Mouse (Mus musculus) cerebellum, postnatal 36 days (tissue): Measurements from ENCODE around the gene Nme3.
"Not testable (repeated sequence)": the region's sequence is repeated elsewhere in the genome, so short reads cannot be mapped to it uniquely, and the experiment has no call there.

Experiments used
- DNase-seq, 2 experiments: peaks; one replicate each; pipeline ENCODE4 v3.0.0; 2021 to 2022; ENCODE audit warnings: mixed read lengths in 2 of 2

Nme3 gene

DNA sequence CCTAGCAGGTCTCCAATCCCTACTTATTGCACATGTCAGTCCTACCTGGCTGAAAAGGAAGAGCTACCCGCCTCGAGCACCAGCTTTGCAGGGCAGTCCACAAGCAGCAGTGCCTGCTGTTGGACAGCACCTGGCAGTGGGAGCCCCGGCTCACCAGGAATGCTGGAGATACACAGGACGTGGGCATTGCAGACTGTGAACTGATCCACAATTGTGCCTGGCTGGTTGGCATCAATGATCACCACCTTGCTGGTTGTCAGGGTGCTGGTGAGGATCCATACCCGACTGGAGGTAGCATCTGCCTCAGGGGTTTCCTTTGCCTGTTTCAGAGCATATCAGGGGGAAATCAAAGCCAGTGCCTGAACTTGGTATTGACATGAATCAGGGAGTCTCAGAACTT is 5.8 kb downstream of the Nme3 start:
- no peak for DNase-seq

DNA sequence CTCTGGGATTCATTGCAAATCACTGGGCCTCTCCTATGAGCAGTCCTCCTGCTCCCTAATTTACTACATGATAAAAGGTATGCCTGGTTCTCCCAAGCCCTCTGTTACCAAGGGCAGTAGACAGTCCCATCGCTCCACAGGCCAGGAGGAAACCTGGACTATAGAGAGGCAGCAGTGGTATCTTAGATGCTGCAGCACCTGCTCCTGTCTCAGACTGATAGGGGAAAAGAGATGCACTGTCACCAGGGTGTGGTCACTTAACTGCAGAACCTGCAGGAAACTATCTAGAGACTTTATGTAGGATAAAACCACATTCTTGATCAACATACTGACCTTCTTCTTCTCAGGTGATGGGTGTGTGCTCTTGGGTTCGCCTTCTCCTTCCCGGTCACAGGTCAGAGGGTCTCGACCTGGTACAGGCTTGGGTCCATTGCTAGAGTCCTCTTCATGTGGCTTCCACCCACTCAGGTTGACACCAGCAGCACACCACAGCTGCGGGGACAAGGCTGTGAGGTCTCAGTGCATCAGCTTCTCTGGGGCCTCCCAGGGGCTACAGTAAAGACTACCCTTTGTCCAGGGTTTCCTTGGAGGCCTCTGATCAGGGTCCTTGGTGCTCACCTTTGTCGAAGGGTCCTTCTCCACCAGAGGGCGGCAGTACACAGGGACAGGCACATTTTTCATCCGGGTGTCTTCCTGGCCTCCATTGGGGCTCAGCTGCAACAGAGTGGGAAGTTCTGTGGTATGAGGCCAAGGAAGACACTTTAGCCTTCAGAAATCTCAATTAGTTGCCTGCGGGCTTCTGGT is 6.6 kb downstream of the Nme3 start:
- DNase-seq: no peak

DNA sequence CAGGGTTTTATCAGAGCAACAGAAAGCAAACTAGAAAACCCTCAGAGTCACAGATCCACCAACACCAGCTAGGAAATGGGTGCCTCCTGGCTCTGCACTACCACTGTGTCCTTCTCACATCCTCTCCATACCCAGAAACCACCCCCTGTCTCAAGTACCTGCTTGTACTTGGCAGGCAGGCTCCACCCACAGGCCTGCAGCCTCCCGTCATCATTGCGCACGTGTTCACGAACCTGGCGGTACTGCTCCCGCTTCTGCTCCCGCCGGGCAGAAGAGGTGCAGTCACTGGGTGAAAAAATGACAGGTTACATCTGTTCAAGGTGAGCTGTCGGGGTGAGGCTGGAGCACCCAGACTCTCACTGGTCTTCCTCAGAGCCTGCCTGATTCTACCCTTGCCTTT is 7.5 kb downstream of the Nme3 start:
- DNase-seq: no peak

DNA sequence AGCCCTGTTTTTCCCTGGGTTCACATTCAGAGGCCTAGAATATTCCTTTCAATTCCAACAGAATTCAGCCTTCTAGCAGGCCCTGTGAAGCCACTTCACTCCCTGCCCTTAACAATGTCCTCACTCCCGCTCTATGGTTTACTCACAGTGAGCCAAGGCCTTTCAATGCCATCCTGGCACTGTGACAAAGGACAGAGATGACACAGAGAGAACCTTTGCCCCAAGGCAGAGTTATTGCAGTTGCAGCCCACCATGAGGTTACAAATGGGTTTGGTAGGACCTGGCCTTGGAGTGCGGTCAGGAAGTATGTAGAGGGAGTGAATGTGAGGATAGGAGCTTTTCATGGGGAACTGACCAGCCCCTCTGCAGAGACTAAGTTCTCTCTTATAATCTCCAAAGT is 11.3 kb downstream of the Nme3 start:
- no peak for DNase-seq

DNA sequence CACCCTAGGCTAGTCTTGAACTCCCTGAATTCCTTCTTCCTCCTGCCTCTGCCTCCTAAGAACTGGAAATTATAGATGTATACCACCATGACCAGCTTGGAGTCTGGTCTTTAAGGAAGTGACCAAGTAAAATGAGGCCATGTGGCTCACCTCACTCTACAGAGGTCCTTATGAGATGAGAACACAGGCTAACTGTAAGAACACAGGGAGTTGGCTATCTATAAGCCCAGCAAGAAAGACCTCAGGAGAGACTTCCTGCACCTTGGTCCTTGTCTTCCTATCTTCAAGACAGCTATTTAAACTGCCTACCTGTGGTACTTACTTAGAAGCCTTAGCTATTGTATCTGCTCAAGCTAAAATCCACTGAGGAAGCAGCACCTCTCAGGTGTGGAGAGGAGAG is 17.7 kb downstream of the Nme3 start:
- no peak for DNase-seq

DNA sequence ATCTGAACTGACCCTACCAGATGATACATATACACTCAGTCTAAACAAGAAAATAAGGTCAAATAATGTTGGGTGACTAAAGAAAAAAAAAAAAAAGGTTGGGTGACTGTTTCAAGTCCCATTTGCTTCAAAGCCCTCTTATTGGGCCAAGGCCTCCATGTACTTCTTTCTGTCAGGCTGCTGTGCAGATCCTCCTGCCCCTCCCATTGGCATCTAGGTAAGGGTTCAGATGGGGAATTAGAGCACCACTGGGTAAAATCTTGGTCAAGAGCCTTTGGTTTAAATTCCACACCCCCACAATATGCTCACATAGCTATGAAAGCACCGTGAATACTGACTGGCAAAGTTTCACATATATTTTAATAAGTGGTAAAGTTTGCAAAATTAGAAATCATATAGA is 26.9 kb downstream of the Nme3 start:
- no peak for DNase-seq

DNA sequence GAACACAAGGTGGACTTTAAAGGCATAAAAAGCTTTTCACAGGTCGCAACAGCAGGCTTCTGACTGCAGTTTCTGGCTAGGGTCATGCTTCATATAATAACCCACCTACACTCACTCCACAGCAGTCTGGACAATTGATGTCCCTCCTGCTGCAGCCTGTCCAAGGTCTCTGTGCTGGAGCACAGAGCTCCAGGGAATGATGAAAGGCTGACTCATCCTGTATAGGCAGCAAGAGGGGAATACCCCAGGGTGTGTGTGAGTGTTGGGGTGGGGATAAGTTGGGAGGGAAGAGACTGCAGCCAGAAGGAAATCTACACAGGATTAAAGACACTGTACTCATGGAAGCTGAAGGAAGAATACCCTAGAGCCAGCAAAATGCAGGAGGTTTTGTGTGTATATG is 33.2 kb downstream of the Nme3 start:
- no peak for DNase-seq

DNA sequence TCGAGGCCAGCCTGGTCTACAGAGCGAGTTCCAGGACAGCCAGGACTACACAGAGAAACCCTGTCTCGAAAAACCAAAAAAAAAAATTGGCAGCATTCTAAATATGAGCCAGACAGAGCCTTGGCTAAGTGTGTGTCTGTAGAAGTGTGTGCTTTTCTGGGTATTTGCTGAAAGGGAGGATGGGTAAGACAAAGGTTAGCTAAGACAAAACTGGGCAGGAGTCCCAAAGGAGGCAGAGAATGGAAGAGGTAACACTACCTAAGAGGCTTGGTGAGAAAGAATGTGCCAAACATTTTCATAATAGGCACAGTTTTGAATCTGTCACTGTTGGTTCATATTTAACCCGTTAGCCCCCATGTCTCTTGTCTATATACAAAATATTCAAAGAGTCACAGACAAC is 36.1 kb downstream of the Nme3 start:
- no peak for DNase-seq

DNA sequence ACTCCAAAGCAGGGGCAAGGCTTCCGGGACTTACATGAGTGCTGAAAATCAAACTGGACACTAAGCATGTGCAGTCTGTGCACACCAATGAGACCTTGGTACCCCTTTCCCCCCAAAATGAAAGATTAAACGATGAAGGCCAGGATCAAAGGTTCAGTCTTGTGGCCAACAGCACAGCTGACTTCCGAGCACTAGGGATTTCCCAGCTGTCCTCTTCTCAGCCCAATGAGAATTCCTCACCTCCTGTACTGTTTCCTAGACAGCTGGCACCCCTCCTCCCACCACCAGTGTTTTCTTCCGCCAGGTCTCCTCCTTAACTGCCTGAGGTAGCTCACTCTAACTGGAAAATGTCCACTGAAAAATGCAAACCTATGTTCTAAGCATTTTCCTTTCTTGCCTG is 36.9 kb downstream of the Nme3 start:
- DNase-seq: no peak

DNA sequence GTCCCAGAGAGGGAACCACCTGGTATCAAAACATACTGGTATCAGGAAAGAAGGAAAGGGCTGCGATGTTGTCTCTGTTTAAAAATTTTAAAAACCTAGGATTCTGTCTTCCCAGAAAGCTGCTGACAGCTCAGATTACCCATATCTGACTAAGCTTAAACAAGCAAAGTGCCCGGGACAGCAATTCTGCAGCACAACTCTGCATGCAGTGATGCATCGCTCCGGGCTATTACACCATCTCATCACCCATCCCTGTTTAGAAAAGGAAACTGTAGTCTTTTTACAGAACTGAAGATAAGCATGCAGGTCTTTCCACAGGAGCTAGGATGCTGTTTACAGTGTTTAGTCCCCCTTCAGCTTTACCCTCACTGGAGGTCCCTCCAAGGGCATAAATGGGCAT is 38.6 kb downstream of the Nme3 start:
- DNase-seq: no peak

DNA sequence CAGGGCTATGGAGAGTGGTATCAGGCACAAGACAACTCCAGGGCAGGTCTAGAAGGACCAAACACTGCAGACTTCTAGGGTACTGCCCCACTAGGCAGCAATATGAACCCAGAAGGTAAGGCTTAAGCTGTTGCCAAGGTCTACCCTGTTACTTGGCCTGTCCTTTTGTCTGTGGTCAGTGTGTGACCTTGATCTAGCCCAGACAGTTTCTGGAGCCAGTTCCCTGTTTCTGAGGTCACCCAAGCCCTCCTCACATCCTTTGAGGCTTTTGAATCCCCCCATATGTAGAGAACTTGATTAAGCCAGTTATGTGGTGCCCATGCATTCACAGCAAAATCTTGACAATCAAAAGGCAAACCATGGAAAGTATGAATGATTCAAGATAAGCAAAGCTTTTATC is 39.4 kb downstream of the Nme3 start:
- DNase-seq: no peak

DNA sequence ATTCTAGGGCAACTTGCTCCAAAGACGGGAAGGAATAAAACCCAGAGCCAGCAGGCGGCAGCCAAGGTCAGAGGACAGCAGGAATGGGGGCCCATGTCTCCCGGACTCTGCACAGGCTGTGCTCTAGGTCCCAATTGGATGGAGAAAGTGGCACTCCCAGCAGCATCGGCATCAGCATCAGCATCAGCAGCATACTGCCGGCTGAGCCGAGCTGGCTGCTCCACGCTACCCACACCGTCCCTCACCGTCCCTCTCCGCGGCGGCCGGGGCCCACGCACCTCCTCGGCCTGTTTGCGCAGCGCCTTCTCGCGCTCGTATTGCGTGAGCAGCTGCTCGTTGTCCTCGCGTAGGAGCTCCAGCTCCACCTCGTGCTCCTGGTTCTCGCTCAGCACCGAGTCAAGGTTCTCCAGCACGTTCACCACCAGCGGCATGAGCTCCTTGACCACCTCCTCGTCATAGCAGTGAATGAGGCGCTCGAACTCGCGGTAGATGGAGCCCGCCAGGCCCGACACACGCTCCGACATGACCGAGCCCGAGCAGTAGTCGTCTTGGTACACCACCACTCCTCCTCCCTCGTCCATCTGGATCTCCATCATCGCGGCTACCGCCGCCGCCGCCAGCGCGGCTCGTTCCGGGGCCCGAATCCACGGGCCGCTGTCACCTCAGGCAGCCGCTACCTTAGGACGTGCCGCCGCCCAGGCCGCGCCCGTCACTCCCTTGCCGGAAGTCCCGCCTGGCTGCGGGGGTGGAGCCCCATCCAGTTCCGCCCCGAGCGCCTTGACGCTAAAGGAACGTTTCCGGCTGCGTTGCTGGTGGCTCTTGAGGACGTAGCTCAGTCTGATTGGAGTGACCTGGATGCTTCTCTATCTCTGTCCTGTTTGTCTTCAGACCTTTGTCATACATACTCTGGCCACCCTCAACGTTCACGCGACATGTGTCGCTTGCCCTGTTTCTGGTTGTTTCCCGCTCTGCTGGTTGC is 40.2 kb downstream of the Nme3 start, which contains the start of gene Mapk8ip3:
Mapk8ip3 (minus strand) TSS at position 719 of the 979 bp plus-strand sequence.
- DNase-seq: peak; percentile 94 to 96

DNA sequence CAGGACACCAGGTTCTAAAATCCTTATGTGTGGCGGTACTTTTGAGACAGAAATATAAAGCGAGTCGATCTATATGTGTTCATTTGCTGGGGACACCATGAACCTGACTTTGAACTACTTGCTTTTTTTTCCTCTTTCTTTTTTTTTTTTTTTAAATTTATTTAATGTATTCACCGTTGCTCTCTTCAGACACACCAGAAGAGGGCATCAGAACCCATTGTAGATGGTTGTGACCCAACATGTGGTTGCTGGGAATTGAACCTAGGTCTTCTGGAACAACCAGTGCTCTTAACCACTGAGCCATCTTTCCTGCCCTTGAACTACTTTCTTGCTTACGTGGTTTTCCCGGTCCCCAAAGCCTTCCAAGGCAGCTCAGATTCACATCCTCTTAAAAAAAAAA is 41.0 kb downstream of the Nme3 start:
- no peak for DNase-seq

DNA sequence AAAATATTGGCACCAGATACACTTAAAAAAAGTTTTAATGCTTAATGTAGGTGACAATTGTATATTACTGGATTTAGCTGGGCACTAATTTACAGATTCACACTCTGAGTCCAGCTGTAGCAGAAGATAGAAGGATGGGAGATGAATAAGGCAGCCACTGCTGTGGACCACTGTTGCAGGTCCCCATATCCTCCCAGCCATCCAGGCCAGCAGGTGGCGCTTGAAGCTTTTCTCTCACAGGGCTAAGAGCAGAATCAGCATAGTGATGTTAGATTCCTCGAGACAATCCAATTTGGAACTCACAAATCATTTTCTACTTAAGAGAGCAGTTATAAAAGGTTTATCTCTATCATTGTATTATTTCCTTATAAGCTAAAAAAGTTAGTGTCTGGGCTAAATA is 46.2 kb downstream of the Nme3 start:
- peak; percentile 47 to 52 for DNase-seq

DNA sequence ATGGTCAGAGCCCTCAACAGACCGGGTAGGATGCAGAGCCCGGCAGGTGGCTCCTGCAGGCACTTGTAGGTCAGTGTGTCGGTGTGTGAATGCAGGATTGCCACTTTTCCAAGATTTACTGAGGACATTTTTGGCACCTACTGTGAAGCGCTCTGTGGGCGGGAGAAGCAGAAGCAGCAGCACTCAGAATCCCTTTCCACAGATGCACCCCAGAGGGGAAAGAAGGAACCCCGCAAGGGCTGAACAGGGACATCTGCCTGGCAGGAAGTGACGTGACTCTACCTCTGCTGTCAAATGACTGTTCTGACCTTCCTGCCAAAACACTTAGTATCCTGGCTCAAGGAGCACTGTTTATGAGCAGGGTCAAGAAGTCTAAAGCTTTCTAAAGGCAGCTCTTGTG is 46.7 kb downstream of the Nme3 start:
- no peak for DNase-seq

DNA sequence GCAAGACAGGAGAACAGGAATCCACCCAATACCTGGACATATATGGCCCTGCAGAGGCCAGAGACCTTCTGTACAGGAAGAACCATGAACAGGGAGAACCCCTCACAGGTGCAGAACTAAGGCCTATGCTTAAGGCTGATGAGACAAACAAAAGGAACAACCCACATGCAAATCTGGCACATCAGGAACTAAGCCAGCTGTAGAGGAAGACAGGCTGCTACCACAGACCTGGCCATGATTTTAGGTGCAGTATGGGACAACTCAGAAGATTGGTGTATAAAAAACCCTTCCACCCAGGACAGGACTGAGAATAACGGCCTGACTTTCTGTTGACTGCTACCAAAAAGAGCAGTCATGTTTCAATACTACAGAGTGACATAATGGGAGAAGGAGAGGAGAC is 47.3 kb downstream of the Nme3 start:
- not testable (repeated sequence) for DNase-seq
